Mouse (Mus musculus) limb, embryonic 13.5 days (tissue): ENCODE measurements around the gene Krt80. TPM values are rescaled to one million over a fixed set of nuclear protein-coding genes. Genes with fewer than 3 reads are reported as not detected.

Experiments used
- ATAC-seq: fragments of 200-750 bp; cut with Nextera tagmentation; 2 replicates; pipeline ENCODE4 v1.8.0; 2017; ENCODE audit warnings: low read depth, moderate number of reproducible peaks, moderate TSS enrichment; ENCODE audit not compliant: low FRiP score
- H3K27ac ChIP-seq: fragments of 300-500 bp; sonication (generic); 2 replicates; pipeline ENCODE4 v1.5.1; 2015; ENCODE audit warnings: inconsistent platforms, mild to moderate bottlenecking, moderate library complexity
- H3K27me3 ChIP-seq: fragments of 300-500 bp; sonication (generic); 2 replicates; pipeline ENCODE4 v1.6.1; 2015; ENCODE audit warnings: mild to moderate bottlenecking, inconsistent platforms
- H3K36me3 ChIP-seq: fragments of 300-500 bp; sonication (generic); 2 replicates; pipeline ENCODE4 v1.6.1; 2015; ENCODE audit warnings: inconsistent platforms, mild to moderate bottlenecking, moderate library complexity
- H3K4me1 ChIP-seq: fragments of 300-500 bp; sonication (generic); 2 replicates; pipeline ENCODE4 v1.6.1; 2015; ENCODE audit warnings: inconsistent platforms
- H3K4me2 ChIP-seq: fragments of 300-500 bp; sonication (generic); replicated peaks from 2 replicates; pipeline ENCODE4 v1.6.1; 2015; ENCODE audit warnings: inconsistent platforms, mild to moderate bottlenecking, moderate library complexity
- H3K4me3 ChIP-seq: fragments of 300-500 bp; sonication (generic); 2 replicates; pipeline ENCODE4 v1.5.1; 2015; ENCODE audit warnings: moderate library complexity, mild to moderate bottlenecking, inconsistent platforms
- H3K9ac ChIP-seq: fragments of 300-500 bp; sonication (generic); 2 replicates; pipeline ENCODE4 v1.6.1; 2015; ENCODE audit warnings: mild to moderate bottlenecking, inconsistent platforms
- H3K9me3 ChIP-seq: fragments of 300-500 bp; sonication (generic); 2 replicates; pipeline ENCODE4 v1.6.1; 2016; ENCODE audit warnings: inconsistent platforms
- WGBS: fragments of 180-500 bp; shearing (Covaris S2); methylation state at CpG from one replicate; pipeline ENCODE4 v1.1.7; 2015; 5-methylcytosine and 5-hydroxymethylcytosine counted together
- polyA plus RNA-seq: library from polyadenylated mRNA; unstranded; fragments of >200 nt; fragmentation: Nextera tagmentation; extraction: Ambion mirVana; gene quantifications from 2 replicates; pipeline ENCODE4 v1.2.1, GENCODE M21; 2015

The Krt80 gene
- polyA plus RNA-seq, 1 experiment from 2014 or later = 1.0 TPM

DNA sequence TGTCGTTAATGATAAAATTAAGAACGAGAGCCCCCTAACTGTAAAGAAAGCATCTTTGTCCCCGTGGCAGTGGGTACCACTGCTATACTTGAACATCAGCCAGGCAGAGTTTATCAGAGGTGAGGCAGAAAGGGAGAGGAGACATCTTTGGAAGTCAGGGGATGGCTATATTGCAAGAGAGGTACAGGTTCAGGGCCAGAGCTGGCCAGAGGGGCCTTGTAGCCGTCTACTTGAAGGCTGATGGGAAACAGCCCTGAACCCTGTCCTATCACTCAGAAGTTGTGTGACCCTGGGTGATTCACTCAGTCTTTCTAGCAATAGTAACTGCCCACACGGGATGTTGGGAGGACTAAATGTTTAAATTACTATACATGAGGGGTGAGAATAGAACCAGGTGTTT lies 48.8 kb downstream of the Krt80 start:
- H3K9ac ChIP-seq = no peak overlapping the region
- H3K36me3 ChIP-seq = no peaks in the 10 kb centered on the region
- no peak overlapping the region for H3K27ac ChIP-seq
- no peak for ATAC-seq
- no peaks in the 10 kb centered on the region for H3K9me3 ChIP-seq
- H3K27me3 ChIP-seq = no peaks in the 10 kb centered on the region; the same call in 1 of the 2 replicates
- WGBS = 55% methylated on average over 5 of the region's 5 CpGs
- H3K4me3 ChIP-seq = no peak overlapping the region
- H3K4me2 ChIP-seq = no peak overlapping the region
- peaks cover 11% of the 10 kb centered on the region; the same call in 1 of the 2 replicates for H3K4me1 ChIP-seq

DNA sequence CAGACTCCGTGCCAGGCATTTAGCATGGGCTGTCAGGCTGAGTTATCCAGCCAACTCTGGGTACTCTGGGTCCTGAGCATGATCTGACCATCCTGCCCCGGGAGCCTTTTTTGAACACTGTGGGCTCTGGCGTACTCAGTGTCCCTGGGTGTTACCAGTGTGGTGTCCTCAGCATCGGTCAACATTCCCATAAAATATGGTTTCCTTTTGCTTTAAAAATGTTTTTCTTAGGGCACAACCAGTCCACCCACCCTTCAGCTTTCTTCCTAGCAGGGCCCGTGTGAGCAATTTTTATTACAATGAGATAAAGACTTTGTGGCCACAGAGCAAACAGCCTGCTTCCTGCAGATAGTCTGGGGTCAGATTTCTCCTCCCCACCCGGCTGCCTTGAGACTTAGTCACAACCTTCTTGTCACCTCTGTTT lies 49.3 kb downstream of the Krt80 start:
- H3K36me3 ChIP-seq = no peaks in the 10 kb centered on the region
- no peak overlapping the region for H3K9ac ChIP-seq
- H3K9me3 ChIP-seq = no peaks in the 10 kb centered on the region
- H3K4me1 ChIP-seq = peaks cover 14% of the 10 kb centered on the region; the same call in 1 of the 2 replicates
- H3K27ac ChIP-seq = no peak overlapping the region
- H3K4me2 ChIP-seq = no peak overlapping the region
- no peaks in the 10 kb centered on the region for H3K27me3 ChIP-seq
- H3K4me3 ChIP-seq = no peak overlapping the region
- ATAC-seq = no peak
- 43% methylated on average over 6 of the region's 6 CpGs for WGBS

DNA sequence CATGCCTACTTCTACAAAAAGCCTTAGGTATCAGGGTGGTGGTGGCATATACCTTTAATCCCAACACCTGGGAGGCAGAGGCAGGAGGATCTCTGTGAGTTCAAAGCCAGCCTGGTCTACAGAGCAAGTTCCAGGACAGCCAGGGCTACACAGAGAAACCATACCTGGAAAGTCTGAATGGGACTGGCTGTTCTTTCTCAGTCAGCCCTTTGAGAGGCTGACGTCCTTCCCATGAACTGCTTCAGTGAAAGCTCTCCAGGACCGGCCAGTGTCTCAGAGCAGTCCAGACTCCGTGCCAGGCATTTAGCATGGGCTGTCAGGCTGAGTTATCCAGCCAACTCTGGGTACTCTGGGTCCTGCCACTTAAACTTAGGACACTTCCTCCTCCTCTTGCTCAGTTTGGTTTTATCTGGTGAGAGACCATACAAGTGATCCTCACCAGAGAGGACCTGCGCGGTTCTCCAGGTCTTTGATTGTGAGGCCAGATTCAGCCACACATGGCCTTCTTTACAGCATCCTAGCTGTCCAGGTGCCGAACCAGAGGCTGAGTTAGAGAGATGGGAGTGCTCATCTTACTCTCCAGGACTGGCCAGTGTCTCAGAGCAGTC lies 49.8 kb downstream of the Krt80 start:
- no peak for ATAC-seq
- Histone ChIP-seq H3K9ac (no peak overlapping the region), H3K4me1 (peaks cover 14% of the 10 kb centered on the region; the same call in 1 of the 2 replicates), H3K27ac (no peak overlapping the region), H3K4me2 (no peak overlapping the region), H3K27me3 (no peaks in the 10 kb centered on the region), H3K36me3 (no peaks in the 10 kb centered on the region), H3K4me3 (no peak overlapping the region), H3K9me3 (no peaks in the 10 kb centered on the region)
- WGBS = 84% methylated on average over 6 of the region's 6 CpGs

DNA sequence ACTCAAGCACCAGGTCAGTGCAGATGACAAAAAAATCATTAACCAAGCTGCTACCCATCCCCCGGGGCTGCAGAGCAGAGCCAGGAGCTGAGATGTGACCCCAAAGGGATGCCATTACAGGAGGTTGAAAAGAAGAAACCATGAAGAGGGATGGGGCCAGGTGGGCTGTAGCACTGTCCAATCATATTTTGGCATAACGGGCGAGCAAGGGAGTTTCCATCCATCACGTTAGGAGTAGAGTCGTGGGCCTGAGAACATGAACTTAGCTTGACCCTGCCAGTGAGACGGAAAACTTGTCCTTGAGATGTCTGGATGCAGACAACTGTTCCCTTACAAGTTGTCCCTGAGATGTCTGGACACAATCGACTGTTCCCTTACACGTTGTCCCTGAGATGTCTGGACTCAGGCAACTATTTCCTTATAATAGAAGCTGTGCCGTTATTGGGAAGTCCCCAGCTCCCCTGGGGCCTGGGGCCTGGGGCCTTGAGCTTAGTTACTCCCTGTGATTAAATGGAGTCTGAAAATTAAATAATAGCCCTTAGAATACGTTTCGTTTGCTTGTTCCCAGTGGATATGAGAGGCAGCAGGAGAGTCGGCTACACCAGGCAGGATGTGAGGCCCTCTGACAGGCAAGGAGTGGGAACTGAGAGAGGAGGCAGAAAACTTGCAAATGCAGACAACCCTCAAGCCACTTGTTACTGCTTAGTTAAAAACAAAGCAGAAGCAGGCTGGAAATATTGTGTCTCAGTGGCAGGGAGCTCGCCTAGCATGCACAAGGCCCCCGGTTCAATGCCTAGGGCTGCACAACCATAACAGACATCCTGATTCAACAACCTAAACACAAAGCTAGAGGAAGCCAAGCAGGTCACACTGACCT lies 50.8 kb downstream of the Krt80 start:
- no peak for ATAC-seq
- Histone ChIP-seq H3K27ac (no peak overlapping the region), H3K36me3 (no peaks in the 10 kb centered on the region), H3K4me3 (no peak overlapping the region), H3K27me3 (no peaks in the 10 kb centered on the region), H3K9ac (no peak overlapping the region), H3K4me1 (peaks cover 14% of the 10 kb centered on the region; the same call in 1 of the 2 replicates), H3K9me3 (no peaks in the 10 kb centered on the region), H3K4me2 (no peak overlapping the region)
- WGBS = 56% methylated on average over 14 of the region's 14 CpGs

DNA sequence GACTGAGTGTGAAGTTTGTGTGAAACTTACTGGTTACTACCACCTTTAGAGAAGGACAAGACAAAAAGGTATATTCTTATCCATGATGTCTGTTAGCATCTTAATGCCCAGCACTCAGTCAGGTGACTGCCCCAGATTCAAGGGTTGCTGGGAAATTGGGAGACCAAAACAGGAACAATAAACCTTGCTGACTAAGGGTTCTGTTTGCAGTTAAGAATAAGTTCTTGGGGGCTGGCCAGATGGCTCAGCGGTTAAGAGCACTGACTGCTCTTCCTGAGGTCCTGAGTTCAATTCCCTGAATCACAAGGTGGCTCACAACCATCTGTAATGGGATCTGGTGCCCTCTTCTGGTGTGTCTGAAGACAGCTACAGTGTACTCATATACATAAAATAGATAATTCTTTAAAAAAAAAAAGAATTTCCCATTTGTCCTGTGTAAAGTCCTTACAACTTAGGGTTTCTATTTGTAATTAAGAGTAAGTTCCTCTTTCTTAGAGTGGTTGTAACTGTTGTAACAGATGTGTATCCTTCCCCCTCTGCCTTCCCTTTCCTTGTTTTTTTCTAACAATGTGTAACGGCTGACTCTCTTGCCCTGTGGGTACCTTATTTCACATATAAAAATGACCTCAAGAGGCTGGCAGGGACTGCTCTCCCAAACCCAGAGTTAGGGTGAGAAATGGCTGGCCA lies 52.0 kb downstream of the Krt80 start:
- Histone ChIP-seq H3K4me1 (peaks cover 14% of the 10 kb centered on the region; the same call in 1 of the 2 replicates), H3K4me2 (no peak overlapping the region), H3K4me3 (no peak overlapping the region), H3K9me3 (no peaks in the 10 kb centered on the region), H3K9ac (no peak overlapping the region), H3K36me3 (no peaks in the 10 kb centered on the region), H3K27ac (no peak overlapping the region; the same call in 1 of the 2 replicates), H3K27me3 (no peaks in the 10 kb centered on the region)
- 62% methylated on average over 2 of the region's 2 CpGs for WGBS
- ATAC-seq = no peak

DNA sequence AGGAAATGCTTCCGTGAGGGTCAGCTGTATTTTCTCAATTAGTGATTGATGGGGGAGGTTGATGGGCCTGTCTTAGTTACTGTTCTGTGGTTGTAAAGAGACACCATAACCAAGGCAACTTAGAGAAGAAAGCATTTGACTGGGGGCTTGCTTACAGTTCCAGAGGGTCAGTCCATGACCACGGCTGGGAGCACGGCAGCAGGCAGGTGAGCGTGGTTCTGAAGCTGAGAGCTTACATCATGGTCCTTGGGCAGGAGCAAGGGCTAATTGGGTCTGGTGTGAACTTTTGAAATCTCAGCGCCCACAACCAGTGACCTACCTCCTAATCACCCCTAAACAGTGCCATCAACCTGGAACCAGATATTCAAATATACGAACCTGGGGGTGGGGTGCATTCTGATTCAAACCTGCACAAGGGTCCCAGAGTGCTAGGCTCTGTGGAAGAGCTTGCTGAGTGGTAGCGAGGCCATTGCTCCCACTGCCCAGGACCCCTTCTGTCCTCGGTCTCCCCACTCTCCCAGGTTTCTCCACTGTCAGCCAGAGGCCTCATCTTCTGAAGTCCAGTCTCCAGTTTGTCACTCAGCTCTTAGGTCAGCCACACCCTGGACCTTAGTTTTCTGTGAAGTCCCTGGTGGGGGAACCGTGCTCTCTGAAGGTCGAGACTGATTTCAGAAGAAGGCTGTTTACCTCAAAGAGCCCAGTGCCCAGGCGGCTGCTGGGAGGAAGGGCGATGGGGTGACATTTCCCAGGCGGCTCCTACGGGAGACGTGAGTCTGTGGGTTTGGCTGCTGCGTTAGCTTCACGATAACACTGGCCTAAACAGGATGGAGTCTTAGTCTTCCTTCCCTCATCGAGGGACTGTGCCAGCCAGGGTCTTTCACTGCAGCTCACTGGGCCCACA lies 52.8 kb downstream of the Krt80 start:
- no peak overlapping the region for H3K4me3 ChIP-seq
- H3K4me1 ChIP-seq = peaks cover 14% of the 10 kb centered on the region; the same call in 1 of the 2 replicates
- no peak overlapping the region for H3K9ac ChIP-seq
- H3K27me3 ChIP-seq = no peaks in the 10 kb centered on the region
- ATAC-seq = no peak
- WGBS = 65% methylated on average over 18 of the region's 18 CpGs
- no peaks in the 10 kb centered on the region for H3K36me3 ChIP-seq
- H3K27ac ChIP-seq = no peak overlapping the region; the same call in 1 of the 2 replicates
- no peak overlapping the region; the same call in 1 of the 2 replicates for H3K4me2 ChIP-seq
- H3K9me3 ChIP-seq = no peaks in the 10 kb centered on the region

DNA sequence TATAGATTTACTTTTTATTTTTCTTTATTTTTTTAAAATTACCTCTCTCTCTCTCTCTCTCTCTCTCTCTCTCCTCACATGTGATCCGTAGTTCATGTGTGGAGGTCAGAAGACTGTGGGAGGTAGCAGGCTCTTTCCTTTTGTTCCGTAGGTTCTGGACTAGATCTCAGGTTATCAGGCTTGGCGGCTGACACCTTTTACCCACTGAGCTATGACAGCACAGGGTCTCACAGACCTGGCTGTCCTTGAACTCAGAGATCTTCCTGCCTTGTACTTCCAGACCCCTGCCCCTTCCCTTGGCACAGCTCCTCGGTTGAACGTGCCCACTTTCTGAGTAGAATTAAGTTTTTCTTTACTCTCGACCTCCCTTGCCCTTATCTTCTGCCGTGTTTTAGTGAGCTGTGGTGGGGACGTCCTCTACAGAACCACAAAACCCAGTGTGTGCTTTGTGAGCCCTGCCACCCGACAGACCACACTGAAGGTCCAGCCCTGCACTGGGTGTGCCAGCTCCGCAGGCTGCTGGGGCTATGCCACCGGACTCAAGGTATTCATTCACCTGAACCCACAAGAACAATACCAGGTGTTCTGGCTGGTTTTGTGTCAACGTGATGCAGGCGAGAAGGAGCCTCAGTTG lies 53.6 kb downstream of the Krt80 start:
- Histone ChIP-seq H3K27ac (no peak overlapping the region), H3K27me3 (no peaks in the 10 kb centered on the region), H3K9me3 (no peaks in the 10 kb centered on the region), H3K9ac (no peak overlapping the region; the same call in 1 of the 2 replicates), H3K4me3 (peak overlapping the region; percentile 33; the same call in 1 of the 2 replicates), H3K36me3 (no peaks in the 10 kb centered on the region), H3K4me1 (peaks cover 14% of the 10 kb centered on the region; the same call in 1 of the 2 replicates), H3K4me2 (peak overlapping the region; percentile 61)
- WGBS = 63% methylated on average over 13 of the region's 13 CpGs
- peak; percentile 48; the same call in 1 of the 2 replicates for ATAC-seq

DNA sequence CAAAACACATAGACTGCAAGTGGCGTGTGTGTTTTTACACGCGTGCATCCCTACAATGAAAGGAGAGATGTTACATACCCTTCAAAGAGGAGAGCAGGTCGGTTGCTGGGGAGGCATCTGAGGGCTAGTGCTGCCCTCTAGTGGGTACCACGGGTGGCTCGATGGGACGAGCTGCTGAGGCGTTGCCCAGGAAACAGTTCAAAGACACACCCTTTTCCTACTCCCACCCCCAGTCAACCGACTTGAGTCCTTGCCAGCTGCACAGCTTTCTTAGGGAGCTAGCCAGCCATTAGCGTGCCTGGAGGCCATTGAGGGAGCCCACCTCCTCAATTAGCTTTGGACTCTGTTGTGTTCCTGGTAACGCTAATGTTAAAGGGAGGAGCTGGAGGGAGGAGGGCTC lies 54.1 kb downstream of the Krt80 start:
- peak overlapping the region; percentile 61 for H3K4me2 ChIP-seq

DNA sequence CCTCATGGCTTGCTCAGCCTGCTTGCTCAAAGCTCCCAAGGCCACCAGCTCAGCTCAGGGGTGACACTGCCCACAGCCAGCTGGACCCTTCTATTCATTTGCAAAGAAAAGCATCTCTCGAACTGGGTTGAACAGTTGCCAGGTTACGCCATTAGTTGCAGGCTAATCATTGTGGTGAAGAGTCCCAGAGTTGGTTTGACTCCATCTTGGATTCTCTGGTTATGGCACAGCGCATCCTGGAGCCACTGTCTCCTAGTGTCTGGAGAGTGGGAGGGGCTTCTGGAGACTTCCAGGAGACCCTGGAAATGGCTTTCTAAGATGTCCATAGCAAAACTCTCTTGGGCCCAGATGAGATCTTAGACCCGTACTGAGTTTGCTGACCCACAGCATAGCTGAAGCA lies 54.6 kb downstream of the Krt80 start:
- ATAC-seq = no peak
- no peaks in the 10 kb centered on the region for H3K9me3 ChIP-seq
- no peaks in the 10 kb centered on the region for H3K36me3 ChIP-seq
- H3K4me3 ChIP-seq = no peak overlapping the region
- no peak overlapping the region for H3K27ac ChIP-seq
- peaks cover 14% of the 10 kb centered on the region; the same call in 1 of the 2 replicates for H3K4me1 ChIP-seq
- 93% methylated on average over 4 of the region's 4 CpGs for WGBS
- H3K27me3 ChIP-seq = no peaks in the 10 kb centered on the region
- H3K4me2 ChIP-seq = peak overlapping the region; percentile 61
- no peak overlapping the region; the same call in 1 of the 2 replicates for H3K9ac ChIP-seq

More for the DNA sequence above, 54.1 kb downstream of the Krt80 start:
- 3% methylated on average over 11 of the region's 11 CpGs for WGBS
- H3K4me1 ChIP-seq = peaks cover 14% of the 10 kb centered on the region; the same call in 1 of the 2 replicates
- no peaks in the 10 kb centered on the region for H3K36me3 ChIP-seq
- no peaks in the 10 kb centered on the region for H3K27me3 ChIP-seq
- no peak overlapping the region for H3K27ac ChIP-seq
- peak overlapping the region; percentile 33 for H3K4me3 ChIP-seq
- peak; percentile 74 for ATAC-seq
- H3K9ac ChIP-seq = no peak overlapping the region; the same call in 1 of the 2 replicates
- no peaks in the 10 kb centered on the region for H3K9me3 ChIP-seq

DNA sequence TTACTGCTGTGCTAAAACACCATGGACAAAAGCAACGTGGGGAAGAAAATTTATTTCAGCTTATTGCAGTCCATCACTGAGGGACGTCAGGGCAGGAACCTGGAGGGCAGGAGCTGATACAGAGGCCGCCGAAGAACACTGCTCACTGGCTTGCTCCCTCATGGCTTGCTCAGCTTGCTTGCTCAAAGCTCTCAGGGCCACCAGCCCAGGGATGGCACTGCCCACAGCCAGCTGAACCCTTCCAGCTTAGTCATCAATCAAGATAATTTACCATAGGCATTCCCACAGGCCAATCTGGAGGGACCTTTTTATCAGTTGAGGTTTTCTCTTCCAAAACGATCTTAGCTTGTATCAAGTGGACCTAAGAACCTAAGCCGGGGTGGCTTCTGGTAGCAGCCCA lies 58.0 kb downstream of the Krt80 start:
- no peak overlapping the region for H3K4me3 ChIP-seq
- no peaks in the 10 kb centered on the region for H3K27me3 ChIP-seq
- H3K9me3 ChIP-seq = no peaks in the 10 kb centered on the region
- peaks cover 24% of the 10 kb centered on the region for H3K4me1 ChIP-seq
- no peak overlapping the region for H3K4me2 ChIP-seq
- H3K27ac ChIP-seq = no peak overlapping the region
- H3K36me3 ChIP-seq = no peaks in the 10 kb centered on the region
- WGBS = 75% methylated on average over 6 of the region's 6 CpGs
- ATAC-seq = no peak
- no peak overlapping the region for H3K9ac ChIP-seq
